Mouse (Mus musculus) embryonic facial prominence, embryonic 12.5 days (tissue): ENCODE results near the gene Gm12695. TPM values are rescaled to one million over a fixed set of nuclear protein-coding genes. Genes with fewer than 3 reads are reported as not detected.
A peak's percentile ranks its signal among the peaks of the same experiment; 100 is the strongest.

Experiments
- ATAC-seq: fragments of 200-750 bp; cut with Nextera tagmentation; 2 replicates; pipeline ENCODE4 v1.8.0; 2017; ENCODE audit not compliant: insufficient number of reproducible peaks, insufficient read depth, low FRiP score, low TSS enrichment
- H3K27ac ChIP-seq: fragments of 300-500 bp; sonication (generic); 2 replicates; pipeline ENCODE4 v1.5.1; 2016; ENCODE audit warnings: mild to moderate bottlenecking
- H3K27me3 ChIP-seq: fragments of 300-500 bp; sonication (generic); 2 replicates; pipeline ENCODE4 v1.6.1; 2016; ENCODE audit warnings: mild to moderate bottlenecking, moderate library complexity
- H3K36me3 ChIP-seq: fragments of 300-500 bp; sonication (generic); 2 replicates; pipeline ENCODE4 v1.6.1; 2016; ENCODE audit warnings: mild to moderate bottlenecking
- H3K4me1 ChIP-seq: fragments of 300-500 bp; sonication (generic); 2 replicates; pipeline ENCODE4 v1.6.1; 2016
- H3K4me2 ChIP-seq: fragments of 300-500 bp; sonication (generic); replicated peaks from 2 replicates; pipeline ENCODE4 v1.6.1; 2016; ENCODE audit warnings: mild to moderate bottlenecking, moderate library complexity
- H3K4me3 ChIP-seq: fragments of 300-500 bp; sonication (generic); 2 replicates; pipeline ENCODE4 v1.5.1; 2016; ENCODE audit warnings: mild to moderate bottlenecking
- H3K9ac ChIP-seq: fragments of 300-500 bp; sonication (generic); 2 replicates; pipeline ENCODE4 v1.6.1; 2016; ENCODE audit warnings: mild to moderate bottlenecking, moderate library complexity
- H3K9me3 ChIP-seq: fragments of 300-500 bp; sonication (generic); 2 replicates; pipeline ENCODE4 v1.6.1; 2016; ENCODE audit warnings: mild to moderate bottlenecking, moderate library complexity
- WGBS: fragments of 180-500 bp; shearing (Covaris S2); methylation state at CpG from one replicate; pipeline ENCODE4 v1.1.7; 2016; 5-methylcytosine and 5-hydroxymethylcytosine counted together
- polyA plus RNA-seq: library from polyadenylated mRNA; unstranded; fragments of >200 nt; fragmentation: Nextera tagmentation; extraction: Ambion mirVana; gene quantifications from 2 replicates; pipeline ENCODE4 v1.2.1, GENCODE M21; 2016

The Gm12695 gene
- polyA plus RNA-seq, 1 experiment from 2014 or later, result 0.14 TPM

DNA sequence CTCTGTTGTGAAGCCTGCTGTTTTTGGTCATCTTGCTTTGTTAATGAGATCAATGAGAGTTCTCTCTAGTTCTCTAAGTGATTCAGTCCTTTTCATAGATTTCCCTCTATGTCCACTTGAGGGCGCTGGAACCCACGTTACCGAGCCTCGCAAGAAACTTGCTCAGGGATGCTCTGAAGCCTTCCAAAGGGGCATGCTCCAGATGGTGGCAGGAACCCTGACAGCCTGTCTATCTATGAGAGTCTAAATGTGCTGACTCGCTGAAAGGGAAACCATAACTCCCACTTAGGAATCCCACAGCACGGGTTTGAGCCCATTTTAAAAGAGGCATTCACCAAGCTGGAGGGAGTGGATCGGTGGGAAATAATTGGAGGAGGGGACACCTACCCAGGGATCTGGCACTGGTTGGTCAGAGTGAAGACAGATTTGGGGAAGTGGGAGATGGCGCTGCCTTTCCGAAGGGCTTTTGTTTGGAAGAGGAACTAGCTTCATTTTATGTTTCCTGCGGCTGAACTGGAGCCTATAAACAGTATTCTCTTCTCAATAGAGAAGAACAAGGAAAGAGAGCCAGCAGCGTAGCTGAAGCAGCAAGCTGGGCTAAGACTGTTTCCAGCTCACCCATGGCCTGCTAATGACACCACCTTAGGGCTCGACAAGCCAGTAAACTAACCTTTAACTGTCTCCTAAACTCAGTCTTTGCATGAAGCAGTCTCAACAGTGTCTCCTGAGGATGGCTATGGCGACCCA lies 88.2 kb downstream of the Gm12695 start:
- H3K4me2 ChIP-seq, result 0 out of 2 replicates have a peak overlapping the region, but pooled peaks have one; percentile 9
- WGBS, result 39% methylated on average over 13 of the region's 13 CpGs
- H3K9ac ChIP-seq, result no peak overlapping the region
- H3K4me1 ChIP-seq, result peaks cover 14% of the 10 kb centered on the region; the same call in 1 of the 2 replicates
- H3K36me3 ChIP-seq, result no peaks in the 10 kb centered on the region
- H3K9me3 ChIP-seq, result no peaks in the 10 kb centered on the region
- no peaks in the 10 kb centered on the region for H3K27me3 ChIP-seq
- ATAC-seq, result 0 out of 2 replicates have a peak, but pooled peaks have one; percentile 60
- H3K27ac ChIP-seq, result no peak overlapping the region
- no peak overlapping the region for H3K4me3 ChIP-seq

DNA sequence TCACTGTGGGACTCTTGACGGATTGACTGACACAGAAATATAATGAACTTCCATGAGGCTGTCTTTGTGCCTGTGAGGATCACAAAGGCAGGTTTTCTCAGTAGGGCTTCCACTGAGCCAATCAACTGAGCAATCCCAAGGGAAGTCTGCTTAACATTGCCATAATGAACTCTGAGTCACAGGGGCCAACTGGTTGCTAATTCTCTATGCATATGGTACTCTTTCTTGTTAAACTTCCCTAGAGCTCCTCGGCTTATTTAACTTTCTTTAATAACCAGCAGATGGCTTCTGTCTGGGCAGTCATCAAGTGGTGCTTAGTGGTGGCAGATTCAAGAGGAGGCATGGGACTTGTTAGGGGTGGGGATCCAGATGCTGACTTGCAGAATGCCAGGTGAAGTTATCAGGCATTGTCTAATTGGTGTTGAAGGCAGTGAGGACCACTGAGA lies 97.6 kb downstream of the Gm12695 start:
- no peak for ATAC-seq
- WGBS, result 39% methylated on average over 2 of the region's 2 CpGs
- Histone ChIP-seq H3K9ac (no peak overlapping the region), H3K9me3 (no peaks in the 10 kb centered on the region), H3K4me3 (no peak overlapping the region), H3K27ac (no peak overlapping the region), H3K4me1 (no peaks in the 10 kb centered on the region), H3K36me3 (no peaks in the 10 kb centered on the region), H3K27me3 (no peaks in the 10 kb centered on the region), H3K4me2 (no peak overlapping the region)

DNA sequence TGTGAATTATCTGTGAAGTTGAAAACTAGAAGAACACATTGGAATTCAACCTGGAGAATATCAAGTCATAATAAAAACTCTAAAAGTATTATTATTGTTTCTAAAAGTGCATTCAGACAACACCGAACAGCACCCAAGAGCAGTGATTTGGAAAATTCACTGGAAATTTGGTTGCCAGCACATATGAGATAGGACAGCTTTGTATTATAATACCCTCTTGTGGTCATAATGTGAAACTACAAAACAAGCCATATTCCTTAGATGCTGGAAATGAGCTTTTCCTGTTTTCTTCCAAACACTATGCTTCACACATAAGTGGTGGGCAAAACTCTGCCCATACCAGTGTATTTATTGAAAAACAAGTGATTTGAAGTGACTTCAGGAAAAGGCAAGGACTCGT lies 101.5 kb downstream of the Gm12695 start:
- H3K27ac ChIP-seq, result no peak overlapping the region
- no peak for ATAC-seq
- no peaks in the 10 kb centered on the region for H3K36me3 ChIP-seq
- H3K4me2 ChIP-seq, result no peak overlapping the region
- no peak overlapping the region for H3K9ac ChIP-seq
- no peaks in the 10 kb centered on the region for H3K27me3 ChIP-seq
- no peak overlapping the region for H3K4me3 ChIP-seq
- WGBS, result 50% methylated on average over 2 of the region's 2 CpGs
- no peaks in the 10 kb centered on the region for H3K4me1 ChIP-seq
- H3K9me3 ChIP-seq, result no peaks in the 10 kb centered on the region

DNA sequence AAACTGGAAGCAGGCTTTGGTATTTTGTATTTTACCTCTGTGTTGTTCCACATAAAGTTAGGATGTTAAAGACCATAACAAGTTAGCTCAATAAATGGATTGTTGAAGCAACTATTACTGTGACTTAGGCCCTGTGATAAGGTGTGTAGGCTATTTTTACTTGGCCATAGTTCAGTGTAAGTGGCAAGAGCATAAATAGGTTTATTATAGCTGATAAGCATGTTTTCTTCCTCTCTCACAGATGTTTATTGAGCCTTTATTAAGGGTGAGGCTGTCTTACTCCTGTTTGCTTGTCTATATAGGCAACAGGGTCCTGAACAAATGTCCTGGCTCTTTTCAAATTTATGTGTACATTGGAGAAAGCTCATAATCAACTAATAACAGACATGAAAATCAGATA lies 104.0 kb downstream of the Gm12695 start:
- H3K27me3 ChIP-seq, result no peaks in the 10 kb centered on the region

DNA sequence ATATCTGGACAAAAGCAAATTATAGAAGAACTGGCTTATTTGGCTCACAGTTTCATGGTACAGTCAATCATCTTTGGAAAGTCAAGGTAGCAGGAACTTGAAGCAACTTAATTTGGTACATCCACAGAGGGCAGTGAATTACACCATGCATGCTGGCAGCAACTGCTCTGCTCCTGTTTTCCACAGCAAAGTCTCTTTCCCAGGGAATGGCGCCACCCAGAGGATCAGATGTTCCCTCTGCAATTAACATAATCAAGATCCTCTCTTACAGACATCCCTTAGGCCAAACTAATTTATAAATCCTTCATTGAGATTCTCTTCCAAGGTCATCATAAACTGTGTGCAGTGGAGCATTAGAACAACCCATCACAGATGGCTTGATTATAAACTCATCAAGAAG lies 104.8 kb downstream of the Gm12695 start:
- Histone ChIP-seq H3K4me2 (no peak overlapping the region), H3K4me1 (no peaks in the 10 kb centered on the region), H3K9ac (no peak overlapping the region), H3K27ac (no peak overlapping the region), H3K4me3 (no peak overlapping the region), H3K27me3 (no peaks in the 10 kb centered on the region), H3K36me3 (no peaks in the 10 kb centered on the region), H3K9me3 (no peaks in the 10 kb centered on the region)
- ATAC-seq, result no peak
- 19% methylated on average over 1 of the region's 1 CpGs for WGBS

More for the DNA sequence above, 104.0 kb downstream of the Gm12695 start:
- Histone ChIP-seq H3K4me3 (no peak overlapping the region), H3K9me3 (no peaks in the 10 kb centered on the region), H3K9ac (no peak overlapping the region), H3K36me3 (no peaks in the 10 kb centered on the region), H3K4me1 (no peaks in the 10 kb centered on the region), H3K27ac (no peak overlapping the region), H3K4me2 (no peak overlapping the region)
- no peak for ATAC-seq

Other genes starting within 250 kb of the Gm12695 start
- gene Cyp2j6, start 231.5 kb downstream of the Gm12695 start, polyA plus RNA-seq, result 9.1 and 10.7 TPM in 2 replicates
- 2.0 TPM in 2 replicates for gene Cyp2j9, start 193.6 kb downstream of the Gm12695 start, polyA plus RNA-seq
- gene Cyp2j5, start 121.0 kb downstream of the Gm12695 start, polyA plus RNA-seq, result not detected in 2 replicates